Mouse (Mus musculus): ENCODE data around the gene Tshz2. TPM values are rescaled to one million over a fixed set of nuclear protein-coding genes. Genes with fewer than 3 reads are reported as not detected.

Tshz2 gene
- polyA plus RNA-seq, 1 experiment from 2014 or later: 5.9 TPM

DNA sequence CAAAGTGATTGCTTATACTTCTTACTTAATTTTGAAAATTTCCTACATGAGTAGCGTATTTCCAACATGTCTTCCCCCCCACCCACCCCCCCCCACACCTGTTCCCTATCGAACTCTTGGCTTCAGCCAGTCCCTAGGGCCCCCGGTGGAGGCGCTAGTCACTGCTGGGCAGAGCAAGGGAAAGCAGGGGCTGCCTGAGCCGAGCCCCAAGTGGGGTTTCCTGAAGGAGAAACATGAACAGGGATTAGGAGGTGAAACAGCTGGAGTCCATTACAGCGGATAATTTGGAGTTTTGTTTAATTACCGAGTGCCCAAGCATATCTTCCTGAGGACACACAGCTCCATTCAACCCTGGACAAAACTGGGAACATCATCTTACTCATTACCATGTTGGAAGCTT, 21.3 kb upstream of the Tshz2 start:
- H3K4me3 ChIP-seq (ENCODE audit: low read depth, low read length): no peak overlapping the region
- no peaks in the 10 kb centered on the region for H3K9me3 ChIP-seq (ENCODE audit: control insufficient read depth, low read length)
- ATAC-seq (ENCODE audit: insufficient number of reproducible peaks, low FRiP score, low TSS enrichment, low read depth) (no peak), DNase-seq (ENCODE audit: low spot score) (peak; percentile 71)
- H3K4me1 ChIP-seq (ENCODE audit: control insufficient read depth, insufficient read depth, low read length): peaks cover 23% of the 10 kb centered on the region
- H3K27me3 ChIP-seq (ENCODE audit: control insufficient read depth, insufficient read depth, low read length): no peaks in the 10 kb centered on the region
- H3K27ac ChIP-seq (replicated peaks; ENCODE audit: low read depth, low read length): no peak overlapping the region
- 12% methylated on average over 7 of the region's 7 CpGs for WGBS
- H3K9ac ChIP-seq (ENCODE audit: low read length): no peak overlapping the region
- H3K4me2 ChIP-seq (ENCODE audit: low read depth, severe bottlenecking): no peak overlapping the region
- H3K36me3 ChIP-seq (ENCODE audit: control insufficient read depth, insufficient read depth, low read length): no peaks in the 10 kb centered on the region

DNA sequence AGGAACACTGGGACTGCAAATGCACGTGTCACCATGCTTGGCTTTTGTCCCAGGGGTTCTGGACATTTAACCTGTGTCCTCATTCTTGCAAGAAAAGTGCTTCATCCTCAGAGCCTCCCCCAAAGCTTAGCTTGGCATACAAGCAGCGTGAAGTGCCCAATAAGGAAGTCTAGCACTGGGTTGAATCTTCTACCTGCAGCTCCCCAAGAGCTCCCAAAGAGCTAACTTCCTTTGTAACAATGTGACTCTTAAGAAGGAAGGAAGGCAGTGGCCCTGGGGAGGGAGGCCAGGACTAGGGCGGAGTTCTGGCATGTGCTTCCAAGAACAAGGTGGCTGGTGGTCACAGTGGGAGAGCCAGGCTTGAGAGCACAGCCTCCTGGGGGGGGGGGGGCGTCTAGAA, 18.1 kb upstream of the Tshz2 start:
- ATAC-seq (ENCODE audit: insufficient number of reproducible peaks, low FRiP score, low TSS enrichment, low read depth) (no peak), DNase-seq (ENCODE audit: low spot score) (no peak)
- Histone ChIP-seq H3K36me3 (ENCODE audit: control insufficient read depth, insufficient read depth, low read length) (no peaks in the 10 kb centered on the region), H3K4me1 (ENCODE audit: control insufficient read depth, insufficient read depth, low read length) (peaks cover 23% of the 10 kb centered on the region), H3K9ac (ENCODE audit: low read length) (no peak overlapping the region), H3K4me3 (ENCODE audit: low read depth, low read length) (no peak overlapping the region), H3K9me3 (ENCODE audit: control insufficient read depth, low read length) (no peaks in the 10 kb centered on the region), H3K27me3 (ENCODE audit: control insufficient read depth, insufficient read depth, low read length) (no peaks in the 10 kb centered on the region), H3K27ac (replicated peaks; ENCODE audit: low read depth, low read length) (no peak overlapping the region), H3K4me2 (ENCODE audit: low read depth, severe bottlenecking) (no peak overlapping the region)
- WGBS: 65% methylated on average over 4 of the region's 4 CpGs

DNA sequence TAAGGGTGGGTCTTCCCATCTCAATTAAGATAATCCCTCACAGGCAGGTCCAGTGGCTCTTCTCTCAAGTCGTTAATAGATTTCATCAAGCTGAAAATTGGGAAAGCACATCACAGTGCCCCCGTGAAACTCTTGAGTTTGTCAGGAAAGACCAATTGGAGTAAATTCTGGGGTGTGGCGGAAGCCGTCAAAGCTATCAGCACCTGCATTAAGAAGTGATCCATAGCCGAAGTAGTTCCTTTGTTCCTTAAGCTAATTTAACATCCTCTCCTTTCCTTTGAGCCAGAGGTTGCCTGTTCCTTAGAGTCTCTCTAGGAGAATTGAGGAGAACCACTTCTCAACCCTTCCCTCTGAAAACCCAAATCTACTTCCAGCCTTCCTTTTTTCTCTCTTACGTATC, 16.8 kb upstream of the Tshz2 start:
- Histone ChIP-seq H3K9ac (ENCODE audit: low read length) (no peak overlapping the region), H3K27me3 (ENCODE audit: control insufficient read depth, insufficient read depth, low read length) (no peaks in the 10 kb centered on the region), H3K9me3 (ENCODE audit: control insufficient read depth, low read length) (no peaks in the 10 kb centered on the region), H3K4me1 (ENCODE audit: control insufficient read depth, insufficient read depth, low read length) (peaks cover 16% of the 10 kb centered on the region), H3K27ac (replicated peaks; ENCODE audit: low read depth, low read length) (no peak overlapping the region), H3K4me2 (ENCODE audit: low read depth, severe bottlenecking) (no peak overlapping the region), H3K36me3 (ENCODE audit: control insufficient read depth, insufficient read depth, low read length) (no peaks in the 10 kb centered on the region), H3K4me3 (ENCODE audit: low read depth, low read length) (no peak overlapping the region)
- ATAC-seq (ENCODE audit: insufficient number of reproducible peaks, low FRiP score, low TSS enrichment, low read depth) (no peak), DNase-seq (ENCODE audit: low spot score) (no peak)
- 65% methylated on average over 6 of the region's 6 CpGs for WGBS

DNA sequence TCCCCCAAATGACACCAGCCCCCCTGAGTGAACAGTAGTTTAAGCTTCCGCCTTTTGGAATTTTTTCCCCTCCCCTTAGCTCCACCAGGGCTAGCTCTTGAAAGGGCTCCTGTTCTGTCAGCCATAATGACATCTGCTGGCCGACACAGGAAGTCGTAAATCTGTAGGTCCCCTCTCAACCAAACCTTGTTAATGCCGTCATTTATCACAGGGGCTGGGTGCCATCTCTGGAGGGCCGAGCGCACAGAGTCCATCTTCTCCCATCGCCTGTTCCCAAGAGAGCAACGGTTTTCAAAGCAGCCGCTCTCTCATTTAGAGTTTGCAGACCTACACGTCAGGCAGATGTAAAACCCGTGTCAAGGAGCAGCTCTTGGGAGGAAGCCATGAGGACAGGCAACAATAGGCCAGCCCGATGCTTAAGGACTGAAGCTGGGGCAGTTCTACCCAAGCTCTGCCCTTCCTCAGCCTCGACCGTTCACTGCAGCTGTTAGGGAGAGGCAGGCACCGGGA, 11.6 kb upstream of the Tshz2 start:
- peaks cover 17% of the 10 kb centered on the region for H3K4me1 ChIP-seq (ENCODE audit: control insufficient read depth, insufficient read depth, low read length)
- peak overlapping the region; percentile 36; the same call in 1 of the 2 replicates for H3K27ac ChIP-seq (replicated peaks; ENCODE audit: low read depth, low read length)
- H3K4me3 ChIP-seq (ENCODE audit: low read depth, low read length): peak overlapping the region; percentile 14
- H3K9ac ChIP-seq (ENCODE audit: low read length): peak overlapping the region; percentile 47
- H3K36me3 ChIP-seq (ENCODE audit: control insufficient read depth, insufficient read depth, low read length): no peaks in the 10 kb centered on the region
- no peaks in the 10 kb centered on the region for H3K27me3 ChIP-seq (ENCODE audit: control insufficient read depth, insufficient read depth, low read length)
- ATAC-seq (ENCODE audit: insufficient number of reproducible peaks, low FRiP score, low TSS enrichment, low read depth) (peak; percentile 44; the same call in 1 of the 2 replicates), DNase-seq (ENCODE audit: low spot score) (peak; percentile 77)
- 4% methylated on average over 15 of the region's 15 CpGs for WGBS
- no peaks in the 10 kb centered on the region for H3K9me3 ChIP-seq (ENCODE audit: control insufficient read depth, low read length)
- peak overlapping the region; percentile 63 for H3K4me2 ChIP-seq (ENCODE audit: low read depth, severe bottlenecking)

DNA sequence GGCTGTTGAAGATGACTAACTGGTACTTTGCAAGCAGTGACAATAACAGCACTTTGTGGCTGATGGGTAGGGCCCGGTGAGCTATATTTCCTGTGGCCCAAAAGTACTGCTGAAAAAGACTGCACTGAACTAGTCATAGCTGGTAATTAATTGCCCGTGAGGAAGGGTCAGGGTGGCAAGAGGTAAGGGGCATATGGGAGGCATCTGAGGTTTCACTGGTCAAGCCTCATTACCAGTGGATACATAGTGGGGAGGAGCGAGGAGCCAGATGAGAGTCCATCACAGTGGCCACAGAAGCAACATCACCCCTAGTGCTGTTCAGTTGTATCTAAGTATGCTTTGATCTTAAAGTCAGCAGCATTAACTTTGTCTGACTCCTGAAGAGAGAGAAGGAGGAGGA, 2.7 kb upstream of the Tshz2 start:
- Histone ChIP-seq H3K27me3 (ENCODE audit: control insufficient read depth, insufficient read depth, low read length) (no peaks in the 10 kb centered on the region), H3K36me3 (ENCODE audit: control insufficient read depth, insufficient read depth, low read length) (no peaks in the 10 kb centered on the region), H3K27ac (replicated peaks; ENCODE audit: low read depth, low read length) (no peak overlapping the region), H3K9me3 (ENCODE audit: control insufficient read depth, low read length) (no peaks in the 10 kb centered on the region), H3K4me2 (ENCODE audit: low read depth, severe bottlenecking) (no peak overlapping the region), H3K4me1 (ENCODE audit: control insufficient read depth, insufficient read depth, low read length) (peaks cover 12% of the 10 kb centered on the region; the same call in 1 of the 2 replicates), H3K4me3 (ENCODE audit: low read depth, low read length) (no peak overlapping the region), H3K9ac (ENCODE audit: low read length) (no peak overlapping the region)
- DNase-seq (ENCODE audit: low spot score) (no peak), ATAC-seq (ENCODE audit: insufficient number of reproducible peaks, low FRiP score, low TSS enrichment, low read depth) (no peak)
- 78% methylated on average over 3 of the region's 3 CpGs for WGBS

DNA sequence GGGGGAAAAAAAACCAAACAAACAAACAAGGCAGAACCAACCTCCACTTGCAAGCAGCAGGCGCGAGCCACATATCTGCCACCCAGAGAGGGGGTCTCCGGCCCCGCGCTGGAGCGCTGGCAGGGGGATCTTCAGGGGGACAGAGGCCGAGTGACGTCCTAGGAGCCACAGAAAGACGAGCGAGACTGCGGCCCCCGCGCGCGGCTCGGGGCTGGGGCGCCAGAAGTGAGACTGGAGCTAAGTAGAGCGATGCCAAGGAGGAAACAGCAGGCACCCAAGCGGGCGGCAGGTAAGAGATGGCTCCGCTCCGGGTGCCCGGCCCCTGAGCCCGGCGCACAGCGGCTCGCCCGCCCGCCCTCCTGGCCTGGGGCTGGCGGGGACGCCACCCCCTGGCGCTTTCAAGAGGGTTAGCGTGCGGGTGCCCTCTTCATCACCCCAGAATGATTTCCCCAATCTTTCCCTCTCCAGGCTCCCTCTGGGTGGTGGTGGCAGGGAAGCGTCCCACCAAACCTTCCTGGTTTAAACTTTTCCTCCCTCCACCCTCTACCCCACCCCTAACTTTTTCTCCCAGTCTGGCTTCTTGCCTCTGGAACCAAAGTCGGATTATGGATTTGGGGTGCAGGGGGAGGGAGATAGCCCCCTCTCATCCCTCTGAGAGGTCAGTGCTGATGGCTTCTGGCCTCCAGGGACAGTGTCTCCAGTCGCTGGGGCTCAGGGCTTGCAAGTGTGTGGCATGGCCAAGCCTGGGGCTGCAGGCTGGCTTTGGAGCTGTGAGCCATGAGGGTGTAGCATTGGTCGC, 877 bp downstream of the Tshz2 start:
- WGBS: under 1% methylated on average over 38 of the region's 38 CpGs
- Histone ChIP-seq H3K4me1 (ENCODE audit: control insufficient read depth, insufficient read depth, low read length) (peaks cover 24% of the 10 kb centered on the region), H3K27ac (replicated peaks; ENCODE audit: low read depth, low read length) (peak overlapping the region; percentile 68; the same call in 1 of the 2 replicates), H3K36me3 (ENCODE audit: control insufficient read depth, insufficient read depth, low read length) (no peaks in the 10 kb centered on the region), H3K4me2 (ENCODE audit: low read depth, severe bottlenecking) (peak overlapping the region; percentile 94), H3K9ac (ENCODE audit: low read length) (peak overlapping the region; percentile 94), H3K4me3 (ENCODE audit: low read depth, low read length) (peak overlapping the region; percentile 79), H3K27me3 (ENCODE audit: control insufficient read depth, insufficient read depth, low read length) (no peaks in the 10 kb centered on the region), H3K9me3 (ENCODE audit: control insufficient read depth, low read length) (no peaks in the 10 kb centered on the region)
- ATAC-seq (ENCODE audit: insufficient number of reproducible peaks, low FRiP score, low TSS enrichment, low read depth) (peak; percentile 18; the same call in 1 of the 2 replicates), DNase-seq (ENCODE audit: low spot score) (peak; percentile 60)

DNA sequence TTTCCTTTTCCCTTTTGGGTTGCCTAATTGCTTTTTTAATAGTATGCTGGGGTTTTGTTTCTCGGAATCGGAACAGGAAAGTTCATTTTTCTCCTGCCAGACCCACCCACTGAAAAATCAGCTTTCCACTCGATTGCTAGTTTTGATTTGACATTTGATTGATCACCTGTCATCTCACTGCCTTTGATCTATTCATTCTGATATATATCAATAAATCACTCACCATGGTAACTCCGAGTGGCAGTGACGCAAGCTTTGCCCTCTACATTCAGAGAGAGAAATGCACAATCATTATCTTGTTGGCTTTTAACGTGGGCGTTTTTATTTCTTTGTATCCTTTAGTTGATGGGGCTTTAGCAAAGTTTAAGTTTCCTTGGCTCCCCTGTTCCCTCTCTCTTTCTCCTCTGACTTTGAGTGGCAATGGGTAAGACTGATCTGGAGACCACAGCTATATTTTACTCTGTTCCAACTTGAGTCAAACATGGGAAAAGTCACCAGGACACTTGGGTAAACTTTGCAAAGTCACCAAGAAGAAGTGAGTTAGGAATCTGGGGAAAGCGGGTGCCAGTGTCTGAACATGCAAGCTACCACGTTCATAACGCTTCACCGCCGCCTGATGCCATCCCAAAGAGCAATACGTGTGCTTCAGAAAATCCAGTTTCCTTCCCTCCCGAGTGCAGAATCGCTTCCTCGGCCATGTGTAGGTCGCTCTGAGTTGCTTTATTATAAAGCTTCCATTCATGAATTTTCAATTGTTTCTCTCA, 2.0 kb downstream of the Tshz2 start:
- WGBS: 22% methylated on average over 17 of the region's 17 CpGs
- peaks cover 24% of the 10 kb centered on the region for H3K4me1 ChIP-seq (ENCODE audit: control insufficient read depth, insufficient read depth, low read length)

DNA sequence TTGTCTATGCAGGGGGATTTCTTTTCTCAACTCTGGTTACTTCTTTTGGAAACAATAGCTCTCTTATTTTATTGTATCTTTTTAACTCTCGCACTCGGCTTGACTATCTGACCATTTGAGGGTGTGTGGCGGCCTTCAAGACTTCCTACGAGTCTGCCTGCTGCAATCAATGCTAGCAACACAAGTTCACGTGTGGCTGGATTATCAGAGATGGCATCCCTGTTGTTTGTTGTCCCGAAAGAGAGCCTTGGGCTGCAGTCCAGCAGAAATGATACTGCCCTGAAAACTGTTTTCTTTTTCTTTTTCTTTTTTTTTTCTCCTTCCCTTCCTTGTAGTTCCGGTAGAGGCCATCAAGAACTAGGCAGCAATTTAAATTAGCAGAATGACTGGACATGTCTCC, 2.6 kb downstream of the Tshz2 start:
- no peak for ATAC-seq (ENCODE audit: insufficient number of reproducible peaks, low FRiP score, low TSS enrichment, low read depth)
- Histone ChIP-seq H3K9ac (ENCODE audit: low read length) (peak overlapping the region; percentile 94; the same call in 1 of the 2 replicates), H3K4me2 (ENCODE audit: low read depth, severe bottlenecking) (peak overlapping the region; percentile 94), H3K4me3 (ENCODE audit: low read depth, low read length) (peak overlapping the region; percentile 79), H3K9me3 (ENCODE audit: control insufficient read depth, low read length) (no peaks in the 10 kb centered on the region), H3K27ac (replicated peaks; ENCODE audit: low read depth, low read length) (peak overlapping the region; percentile 0; the same call in 1 of the 2 replicates), H3K36me3 (ENCODE audit: control insufficient read depth, insufficient read depth, low read length) (no peaks in the 10 kb centered on the region), H3K27me3 (ENCODE audit: control insufficient read depth, insufficient read depth, low read length) (no peaks in the 10 kb centered on the region), H3K4me1 (ENCODE audit: control insufficient read depth, insufficient read depth, low read length) (peaks cover 24% of the 10 kb centered on the region)
- no peak for DNase-seq (ENCODE audit: low spot score)
- 23% methylated on average over 7 of the region's 7 CpGs for WGBS

More for the DNA sequence above, 2.0 kb downstream of the Tshz2 start:
- Histone ChIP-seq H3K9ac (ENCODE audit: low read length) (peak overlapping the region; percentile 94), H3K27me3 (ENCODE audit: control insufficient read depth, insufficient read depth, low read length) (no peaks in the 10 kb centered on the region), H3K9me3 (ENCODE audit: control insufficient read depth, low read length) (no peaks in the 10 kb centered on the region), H3K27ac (replicated peaks; ENCODE audit: low read depth, low read length) (peak overlapping the region; percentile 0; the same call in 1 of the 2 replicates), H3K4me3 (ENCODE audit: low read depth, low read length) (peak overlapping the region; percentile 79), H3K4me2 (ENCODE audit: low read depth, severe bottlenecking) (peak overlapping the region; percentile 94), H3K36me3 (ENCODE audit: control insufficient read depth, insufficient read depth, low read length) (no peaks in the 10 kb centered on the region)
- DNase-seq (ENCODE audit: low spot score) (peak; percentile 39), ATAC-seq (ENCODE audit: insufficient number of reproducible peaks, low FRiP score, low TSS enrichment, low read depth) (no peak)
